Mouse (Mus musculus) liver, postnatal 0 days (tissue): ENCODE data around the gene Celf2. TPM values are rescaled to one million over a fixed set of nuclear protein-coding genes. Genes with fewer than 3 reads are reported as not detected.

Experiments
- ATAC-seq: fragments of 200-750 bp; cut with Nextera tagmentation; 2 replicates; pipeline ENCODE4 v1.8.0; 2017; ENCODE audit warnings: mild to moderate bottlenecking, moderate library complexity
- DNase-seq: peaks from one replicate; pipeline ENCODE4 v3.0.0-alpha.2; 2016
- H3K27ac ChIP-seq: fragments of 300-500 bp; sonication (generic); 2 replicates; pipeline ENCODE4 v1.5.1; 2014; ENCODE audit warnings: antibody characterized with exemption, moderate library complexity, mild to moderate bottlenecking, low read depth
- H3K27me3 ChIP-seq: fragments of 300-500 bp; sonication (generic); 2 replicates; pipeline ENCODE4 v1.6.1; 2014; ENCODE audit warnings: low read length, control low read depth, mixed read lengths; ENCODE audit not compliant: insufficient read depth
- H3K36me3 ChIP-seq: fragments of 300-500 bp; sonication (generic); replicated peaks from 2 replicates; pipeline ENCODE4 v1.6.1; 2014; ENCODE audit warnings: mild to moderate bottlenecking, control low read depth, low read length, moderate library complexity, mixed read lengths; ENCODE audit not compliant: insufficient read depth
- H3K4me1 ChIP-seq: fragments of 300-500 bp; sonication (generic); 2 replicates; pipeline ENCODE4 v1.6.1; 2014; ENCODE audit warnings: antibody characterized with exemption, mild to moderate bottlenecking, control low read depth; ENCODE audit not compliant: insufficient read depth
- H3K4me2 ChIP-seq: fragments of 300-500 bp; sonication (generic); 2 replicates; pipeline ENCODE4 v1.6.1; 2014; ENCODE audit warnings: low read depth, mild to moderate bottlenecking, low read length, moderate library complexity, mixed read lengths
- H3K4me3 ChIP-seq: fragments of 300-500 bp; sonication (generic); 2 replicates; pipeline ENCODE4 v1.5.1; 2014; ENCODE audit warnings: low read depth, low read length
- H3K9ac ChIP-seq: fragments of 300-500 bp; sonication (generic); replicated peaks from 2 replicates; pipeline ENCODE4 v1.6.1; 2014; ENCODE audit warnings: mild to moderate bottlenecking, moderate library complexity
- H3K9me3 ChIP-seq: fragments of 300-500 bp; sonication (generic); 2 replicates; pipeline ENCODE4 v1.6.1; 2016; ENCODE audit warnings: mild to moderate bottlenecking, control low read depth, low read length, mixed read lengths
- CTCF ChIP-seq: sonication (generic); IDR thresholded peaks from 2 replicates; pipeline ENCODE4 v1.5.1; 2016; ENCODE audit warnings: antibody characterized with exemption, low read depth
- EP300 ChIP-seq: IDR thresholded peaks from 2 replicates; pipeline ENCODE4 v1.6.1; 2016; ENCODE audit warnings: antibody characterized with exemption, low read depth, mild to moderate bottlenecking
- WGBS: fragments of 180-500 bp; shearing (Covaris S2); extraction: QIAGEN DNeasy Blood & Tissue Kit; methylation state at CpG from one replicate; pipeline ENCODE4 v1.1.7; 2014; ENCODE audit not compliant: insufficient replicate concordance; 5-methylcytosine and 5-hydroxymethylcytosine counted together
- polyA plus RNA-seq: library from polyadenylated mRNA; unstranded; fragments of >200 nt; fragmentation: Nextera tagmentation; extraction: Ambion mirVana; gene quantifications from 2 replicates; pipeline ENCODE4 v1.2.1, GENCODE M21; 2015

The Celf2 gene
- polyA plus RNA-seq, 1 experiment from 2014 or later, result 13.5 TPM

DNA sequence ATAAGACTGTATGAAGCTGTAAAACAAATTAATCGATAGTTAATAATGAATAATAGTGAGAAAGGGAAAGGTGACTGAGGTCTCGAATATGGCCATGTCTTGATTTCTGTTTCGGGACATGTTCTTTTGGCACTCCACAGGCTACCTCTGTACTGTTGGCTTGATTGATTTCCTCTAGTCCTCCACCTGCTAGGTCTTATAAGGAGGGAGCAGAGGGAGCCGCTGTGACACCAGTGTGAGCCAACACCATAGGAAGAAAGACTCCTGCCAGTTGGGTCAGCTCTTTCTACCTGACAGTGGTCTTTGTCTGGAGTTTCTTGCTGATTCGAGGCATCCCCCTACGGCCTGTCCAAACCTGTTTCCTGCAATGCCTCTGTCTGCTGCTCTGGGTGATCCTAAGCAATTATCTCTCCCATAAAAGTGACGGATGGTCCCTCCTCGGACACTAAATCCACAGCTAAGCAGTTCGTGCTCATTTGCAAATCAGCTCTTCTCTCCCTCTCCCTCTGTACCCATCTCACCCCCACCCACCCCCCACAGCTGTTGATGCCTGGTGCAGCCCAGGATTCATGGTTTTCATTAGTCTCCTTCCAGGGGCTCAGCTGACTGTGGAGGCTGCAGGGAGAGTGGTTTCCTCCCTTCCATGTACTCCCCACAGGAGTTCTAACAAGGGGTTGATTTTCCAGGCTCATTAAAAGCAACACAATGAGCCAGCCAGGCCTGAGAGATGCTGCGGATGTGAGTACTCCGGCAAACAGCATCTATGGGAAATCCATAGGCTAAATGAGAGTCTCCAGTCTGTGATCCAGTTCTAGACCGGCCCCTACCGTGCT lies 1003.2 kb downstream of the Celf2 start:
- TF ChIP-seq EP300, result no peak
- no peak overlapping the region for H3K27ac ChIP-seq
- DNase-seq (no peak), ATAC-seq (no peak)
- no peak overlapping the region for H3K4me3 ChIP-seq
- H3K9me3 ChIP-seq, result no peaks in the 10 kb centered on the region
- no peaks in the 10 kb centered on the region for H3K4me1 ChIP-seq
- no peak overlapping the region for H3K4me2 ChIP-seq
- WGBS, result 76% methylated on average over 13 of the region's 13 CpGs
- no peaks in the 10 kb centered on the region for H3K27me3 ChIP-seq
- H3K36me3 ChIP-seq, result no peaks in the 10 kb centered on the region
- H3K9ac ChIP-seq, result no peak overlapping the region

GRCm38 (mm10) chr2:6505531-6505930 lies 1003.8 kb downstream of the Celf2 start:
- WGBS, result 67% methylated on average over 12 of the region's 12 CpGs
- H3K9me3 ChIP-seq, result no peaks in the 10 kb centered on the region
- no peaks in the 10 kb centered on the region for H3K36me3 ChIP-seq
- no peak overlapping the region for H3K4me3 ChIP-seq
- H3K4me2 ChIP-seq, result no peak overlapping the region
- TF ChIP-seq EP300, result no peak
- no peak for TF ChIP-seq CTCF
- H3K9ac ChIP-seq, result no peak overlapping the region
- H3K4me1 ChIP-seq, result no peaks in the 10 kb centered on the region
- no peaks in the 10 kb centered on the region for H3K27me3 ChIP-seq
- ATAC-seq (no peak), DNase-seq (no peak)
- H3K27ac ChIP-seq, result no peak overlapping the region

- no peak overlapping the region for H3K4me2 ChIP-seq
- 81% methylated on average over 12 of the region's 12 CpGs for WGBS
- H3K36me3 ChIP-seq, result no peaks in the 10 kb centered on the region
- no peaks in the 10 kb centered on the region for H3K9me3 ChIP-seq
- no peak for DNase-seq
- TF ChIP-seq CTCF (no peak), EP300 (no peak)
- no peak overlapping the region for H3K27ac ChIP-seq
- no peaks in the 10 kb centered on the region for H3K4me1 ChIP-seq
- no peaks in the 10 kb centered on the region for H3K27me3 ChIP-seq
- no peak for ATAC-seq
- H3K9ac ChIP-seq, result no peak overlapping the region
- no peak overlapping the region for H3K4me3 ChIP-seq
Observed at GRCm38 (mm10) chr2:6498101-6498500, 1011.3 kb downstream of the Celf2 start.

- no peak overlapping the region for H3K9ac ChIP-seq
- no peaks in the 10 kb centered on the region for H3K27me3 ChIP-seq
- no peaks in the 10 kb centered on the region for H3K9me3 ChIP-seq
- DNase-seq (no peak), ATAC-seq (no peak)
- no peaks in the 10 kb centered on the region for H3K4me1 ChIP-seq
- H3K36me3 ChIP-seq, result no peaks in the 10 kb centered on the region
- no peak overlapping the region for H3K27ac ChIP-seq
- 62% methylated on average over 5 of the region's 5 CpGs for WGBS
- H3K4me3 ChIP-seq, result no peak overlapping the region
- TF ChIP-seq EP300 (no peak), CTCF (no peak)
- H3K4me2 ChIP-seq, result no peak overlapping the region
Observed at GRCm38 (mm10) chr2:6497636-6498035, 1011.7 kb downstream of the Celf2 start.

DNA sequence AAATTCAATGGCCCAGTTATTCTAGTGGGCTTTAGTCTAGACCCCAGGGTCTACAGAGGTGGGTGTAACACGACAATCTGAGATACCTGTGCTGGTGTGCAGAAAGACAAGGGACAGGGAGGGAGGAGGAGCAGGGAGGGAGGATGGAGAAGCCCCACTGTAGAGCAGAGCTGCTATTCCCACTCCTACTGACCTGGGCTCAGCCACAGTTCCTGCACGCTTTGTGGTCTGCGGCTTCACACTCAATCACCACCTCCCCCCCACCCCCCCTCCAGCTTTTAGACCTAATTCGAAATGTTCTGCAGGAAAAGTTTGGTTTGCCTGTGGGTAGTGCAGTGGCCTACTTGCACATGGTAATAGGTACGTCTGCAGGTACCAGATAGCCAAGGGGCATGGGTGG lies 1015.5 kb downstream of the Celf2 start:
- Histone ChIP-seq H3K9me3 (no peaks in the 10 kb centered on the region), H3K4me1 (no peaks in the 10 kb centered on the region), H3K27ac (no peak overlapping the region), H3K4me2 (no peak overlapping the region), H3K9ac (no peak overlapping the region), H3K4me3 (no peak overlapping the region), H3K27me3 (no peaks in the 10 kb centered on the region), H3K36me3 (no peaks in the 10 kb centered on the region)
- TF ChIP-seq EP300, result no peak
- ATAC-seq (no peak), DNase-seq (no peak)
- 52% methylated on average over 5 of the region's 5 CpGs for WGBS

DNA sequence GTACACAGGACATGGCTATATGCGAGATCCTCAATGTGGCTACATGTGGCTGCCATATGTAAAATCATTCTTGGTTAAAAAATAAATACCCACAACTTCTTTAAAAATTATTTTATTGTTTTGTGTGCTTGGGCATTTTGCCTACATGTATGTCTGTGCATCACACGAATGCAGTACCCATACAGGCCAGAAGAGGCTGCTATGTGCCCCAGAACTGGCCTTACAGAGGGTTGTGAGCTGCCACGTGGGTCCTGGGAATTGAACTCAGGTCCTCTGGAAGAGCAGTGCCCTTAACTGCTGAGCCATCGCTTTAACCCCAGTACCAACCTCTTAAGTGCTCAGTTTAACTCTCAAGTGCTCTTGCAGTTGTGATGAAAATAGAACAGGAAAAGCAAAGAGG lies 1018.5 kb downstream of the Celf2 start:
- 64% methylated on average over 4 of the region's 4 CpGs for WGBS
- H3K4me1 ChIP-seq, result no peaks in the 10 kb centered on the region
- DNase-seq (no peak), ATAC-seq (no peak)
- TF ChIP-seq EP300 (no peak), CTCF (peak; percentile 40; the same call in 1 of the 2 replicates)
- H3K27me3 ChIP-seq, result no peaks in the 10 kb centered on the region
- no peak overlapping the region for H3K27ac ChIP-seq
- H3K4me3 ChIP-seq, result no peak overlapping the region
- no peak overlapping the region for H3K9ac ChIP-seq
- H3K9me3 ChIP-seq, result no peaks in the 10 kb centered on the region
- H3K36me3 ChIP-seq, result no peaks in the 10 kb centered on the region
- H3K4me2 ChIP-seq, result no peak overlapping the region
